Mouse (Mus musculus): Measurements from ENCODE around the gene Gm6685.

- TF ChIP-seq CEBPB (IDR thresholded peaks at IDR 0.05; ENCODE audit: insufficient read depth, poor library complexity, severe bottlenecking) = no peak
- no peak for TF ChIP-seq POLR2A (IDR thresholded peaks at IDR 0.05; ENCODE audit: insufficient read length, low read depth)
- no peak for TF ChIP-seq TCF12 (IDR thresholded peaks at IDR 0.05; ENCODE audit: insufficient read depth, poor library complexity, severe bottlenecking)
- TF ChIP-seq REST (IDR thresholded peaks at IDR 0.05; ENCODE audit: insufficient read depth, insufficient read length) = no peak
- TF ChIP-seq MAX (IDR thresholded peaks at IDR 0.05; ENCODE audit: low read depth) = no peak
- TF ChIP-seq MYOD1 (IDR thresholded peaks at IDR 0.05; ENCODE audit: control insufficient read depth in 1 of 3, insufficient read length in 2 of 3, low read depth in 2 of 3) = no peak
- no peak for TF ChIP-seq POLR2AphosphoS2 (IDR thresholded peaks at IDR 0.05; ENCODE audit: insufficient read length, low read depth)
- no peak for TF ChIP-seq USF1 (IDR thresholded peaks at IDR 0.05; ENCODE audit: low read depth)
- TF ChIP-seq E2F4 (IDR thresholded peaks at IDR 0.05; ENCODE audit: insufficient read depth) = no peak
- TF ChIP-seq MYOG (IDR thresholded peaks at IDR 0.05; ENCODE audit: control insufficient read depth in 1 of 3, insufficient read depth in 1 of 3, insufficient read length in 2 of 3, low read depth in 2 of 3) = no peak
- TF ChIP-seq TCF3 (IDR thresholded peaks at IDR 0.05; ENCODE audit: insufficient read length, low read depth) = no peak
Observed at GRCm38 (mm10) chr11:28307723-28308122, 31.9 kb downstream of the Gm6685 start.
